Mouse (Mus musculus) forebrain, embryonic 16.5 days (tissue): ENCODE results near the gene Trem2. TPM values are rescaled to one million over a fixed set of nuclear protein-coding genes. Genes with fewer than 3 reads are reported as not detected.

Experiments
- ATAC-seq: fragments of 200-750 bp; cut with Nextera tagmentation; 2 replicates; pipeline ENCODE4 v1.8.0; 2017; ENCODE audit warnings: mild to moderate bottlenecking, moderate library complexity
- H3K27ac ChIP-seq: fragments of 300-500 bp; sonication (generic); 2 replicates; pipeline ENCODE4 v1.5.1; 2014; ENCODE audit warnings: low read length, control low read depth
- H3K27me3 ChIP-seq: fragments of 300-500 bp; sonication (generic); replicated peaks from 2 replicates; pipeline ENCODE4 v1.6.1; 2014; ENCODE audit warnings: low read length; ENCODE audit not compliant: control insufficient read depth, insufficient read depth
- H3K36me3 ChIP-seq: fragments of 300-500 bp; sonication (generic); 2 replicates; pipeline ENCODE4 v1.6.1; 2014; ENCODE audit not compliant: control insufficient read depth, insufficient read depth
- H3K4me1 ChIP-seq: fragments of 300-500 bp; sonication (generic); replicated peaks from 2 replicates; pipeline ENCODE4 v1.6.1; 2014; ENCODE audit warnings: low read length; ENCODE audit not compliant: control insufficient read depth, insufficient read depth
- H3K4me2 ChIP-seq: fragments of 300-500 bp; sonication (generic); 2 replicates; pipeline ENCODE4 v1.6.1; 2014; ENCODE audit warnings: mild to moderate bottlenecking, low read length, control low read depth
- H3K4me3 ChIP-seq: fragments of 300-500 bp; sonication (generic); replicated peaks from 2 replicates; pipeline ENCODE4 v1.5.1; 2014; ENCODE audit warnings: mild to moderate bottlenecking, low read length, control low read depth
- H3K9ac ChIP-seq: fragments of 300-500 bp; sonication (generic); replicated peaks from 2 replicates; pipeline ENCODE4 v1.6.1; 2014; ENCODE audit warnings: low read depth, low read length, control low read depth
- H3K9me3 ChIP-seq: fragments of 300-500 bp; sonication (generic); 2 replicates; pipeline ENCODE4 v1.6.1; 2016; ENCODE audit warnings: low read length; ENCODE audit not compliant: control insufficient read depth
- WGBS: fragments of 180-500 bp; shearing (Covaris S2); extraction: QIAGEN DNeasy Blood & Tissue Kit; methylation state at CpG from one replicate; pipeline ENCODE4 v1.1.7; 2014; 5-methylcytosine and 5-hydroxymethylcytosine counted together
- polyA plus RNA-seq: library from polyadenylated mRNA; unstranded; fragments of >200 nt; fragmentation: Nextera tagmentation; extraction: Ambion mirVana; gene quantifications from 2 replicates; pipeline ENCODE4 v1.2.1, GENCODE M21; 2015

Trem2 gene
- polyA plus RNA-seq, 1 experiment from 2014 or later, result 2.9 TPM

GRCm38 (mm10) chr17:48360462-48360861 lies 14.3 kb downstream of the Trem2 start:
- no peaks in the 10 kb centered on the region for H3K9me3 ChIP-seq
- no peak overlapping the region for H3K9ac ChIP-seq
- H3K4me2 ChIP-seq, result no peak overlapping the region
- WGBS, result 86% methylated on average over 4 of the region's 4 CpGs
- ATAC-seq, result no peak
- no peaks in the 10 kb centered on the region for H3K27me3 ChIP-seq
- no peak overlapping the region for H3K27ac ChIP-seq
- no peak overlapping the region for H3K4me3 ChIP-seq
- H3K4me1 ChIP-seq, result peaks cover 12% of the 10 kb centered on the region
- H3K36me3 ChIP-seq, result no peaks in the 10 kb centered on the region

- 53% methylated on average over 3 of the region's 3 CpGs for WGBS
- Histone ChIP-seq H3K9me3 (no peaks in the 10 kb centered on the region), H3K27me3 (no peaks in the 10 kb centered on the region), H3K4me3 (no peak overlapping the region), H3K4me2 (no peak overlapping the region), H3K4me1 (peaks cover 12% of the 10 kb centered on the region), H3K27ac (no peak overlapping the region; the same call in 1 of the 2 replicates), H3K9ac (no peak overlapping the region), H3K36me3 (no peaks in the 10 kb centered on the region)
- ATAC-seq, result no peak
Measured at GRCm38 (mm10) chr17:48362346-48362745, 16.1 kb downstream of the Trem2 start.

GRCm38 (mm10) chr17:48362966-48363365 lies 16.8 kb downstream of the Trem2 start:
- ATAC-seq, result peak; percentile 49; the same call in 1 of the 2 replicates
- Histone ChIP-seq H3K27ac (no peak overlapping the region; the same call in 1 of the 2 replicates), H3K27me3 (no peaks in the 10 kb centered on the region), H3K4me3 (no peak overlapping the region), H3K4me2 (no peak overlapping the region), H3K9me3 (no peaks in the 10 kb centered on the region), H3K36me3 (no peaks in the 10 kb centered on the region), H3K4me1 (peaks cover 12% of the 10 kb centered on the region), H3K9ac (no peak overlapping the region)
- WGBS, result 71% methylated on average over 8 of the region's 8 CpGs

GRCm38 (mm10) chr17:48363421-48363965 lies 17.3 kb downstream of the Trem2 start:
- Histone ChIP-seq H3K4me1 (peaks cover 12% of the 10 kb centered on the region), H3K27me3 (no peaks in the 10 kb centered on the region), H3K4me2 (no peak overlapping the region), H3K4me3 (no peak overlapping the region), H3K9ac (no peak overlapping the region), H3K9me3 (no peaks in the 10 kb centered on the region), H3K27ac (no peak overlapping the region), H3K36me3 (no peaks in the 10 kb centered on the region)
- WGBS, result 59% methylated on average over 6 of the region's 6 CpGs
- no peak for ATAC-seq

GRCm38 (mm10) chr17:48365511-48366155 lies 19.4 kb downstream of the Trem2 start:
- Histone ChIP-seq H3K27me3 (no peaks in the 10 kb centered on the region), H3K4me1 (peaks cover 12% of the 10 kb centered on the region), H3K27ac (no peak overlapping the region), H3K36me3 (no peaks in the 10 kb centered on the region), H3K4me2 (no peak overlapping the region), H3K9ac (no peak overlapping the region), H3K9me3 (no peaks in the 10 kb centered on the region), H3K4me3 (no peak overlapping the region)
- 67% methylated on average over 9 of the region's 9 CpGs for WGBS
- ATAC-seq, result no peak

GRCm38 (mm10) chr17:48366806-48367205 lies 20.6 kb downstream of the Trem2 start:
- no peaks in the 10 kb centered on the region for H3K36me3 ChIP-seq
- H3K9ac ChIP-seq, result no peak overlapping the region
- no peak overlapping the region for H3K4me3 ChIP-seq
- WGBS, result 93% methylated on average over 5 of the region's 5 CpGs
- ATAC-seq, result no peak
- no peak overlapping the region for H3K4me2 ChIP-seq
- no peak overlapping the region for H3K27ac ChIP-seq
- H3K4me1 ChIP-seq, result peaks cover 12% of the 10 kb centered on the region
- H3K27me3 ChIP-seq, result no peaks in the 10 kb centered on the region
- no peaks in the 10 kb centered on the region for H3K9me3 ChIP-seq

DNA sequence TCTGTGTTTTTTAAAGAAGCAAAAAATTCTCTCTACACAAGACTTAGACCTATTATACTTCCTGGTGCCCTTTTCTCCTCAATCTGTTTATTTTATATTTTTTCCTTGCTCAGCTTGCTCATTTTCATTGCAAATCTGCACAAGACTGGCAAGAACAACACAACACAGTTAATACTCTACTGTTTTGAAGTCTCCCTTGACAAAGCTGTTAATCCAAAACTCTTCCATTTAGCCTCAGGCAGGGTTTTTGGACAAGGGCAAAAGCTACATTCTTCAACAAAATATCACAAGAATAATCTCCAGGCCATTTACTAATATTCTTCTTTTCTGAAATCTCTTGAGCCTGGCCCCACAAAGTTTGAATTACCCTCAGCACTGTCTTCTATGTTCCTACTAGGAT lies 25.4 kb downstream of the Trem2 start:
- no peak for ATAC-seq
- Histone ChIP-seq H3K27ac (no peak overlapping the region), H3K4me1 (no peaks in the 10 kb centered on the region), H3K36me3 (no peaks in the 10 kb centered on the region), H3K4me2 (no peak overlapping the region), H3K27me3 (no peaks in the 10 kb centered on the region), H3K9me3 (no peaks in the 10 kb centered on the region), H3K9ac (no peak overlapping the region), H3K4me3 (no peak overlapping the region)

DNA sequence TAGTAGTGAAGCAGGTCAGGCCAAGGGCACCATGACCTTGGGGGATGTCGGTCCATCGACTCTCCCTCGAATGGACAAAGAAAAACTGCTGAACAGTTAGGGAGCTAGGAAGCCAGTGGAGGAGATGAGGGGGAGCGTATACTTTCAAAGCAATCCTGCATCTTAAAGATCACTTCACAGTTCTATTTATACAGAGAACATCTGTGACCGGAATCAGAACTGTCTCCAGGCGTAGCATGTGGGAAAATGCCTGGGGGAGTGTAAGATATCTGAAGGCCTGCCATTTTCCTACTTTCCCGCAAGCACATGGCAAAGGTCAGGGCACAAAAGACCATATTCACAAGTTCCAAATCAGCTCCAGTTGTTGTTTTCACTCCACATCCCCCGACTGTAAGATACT lies 26.8 kb downstream of the Trem2 start:
- Histone ChIP-seq H3K27ac (no peak overlapping the region), H3K9me3 (no peaks in the 10 kb centered on the region), H3K9ac (no peak overlapping the region), H3K27me3 (no peaks in the 10 kb centered on the region), H3K4me3 (no peak overlapping the region), H3K4me1 (no peaks in the 10 kb centered on the region), H3K4me2 (no peak overlapping the region), H3K36me3 (no peaks in the 10 kb centered on the region)
- 86% methylated on average over 8 of the region's 8 CpGs for WGBS
- ATAC-seq, result no peak

- Histone ChIP-seq H3K4me1 (no peaks in the 10 kb centered on the region), H3K27ac (no peak overlapping the region), H3K4me3 (no peak overlapping the region), H3K27me3 (no peaks in the 10 kb centered on the region), H3K9ac (no peak overlapping the region), H3K9me3 (no peaks in the 10 kb centered on the region), H3K36me3 (no peaks in the 10 kb centered on the region), H3K4me2 (no peak overlapping the region)
- no peak for ATAC-seq
- 82% methylated on average over 1 of the region's 1 CpGs for WGBS
Measured at GRCm38 (mm10) chr17:48376102-48376501, 29.9 kb downstream of the Trem2 start.

DNA sequence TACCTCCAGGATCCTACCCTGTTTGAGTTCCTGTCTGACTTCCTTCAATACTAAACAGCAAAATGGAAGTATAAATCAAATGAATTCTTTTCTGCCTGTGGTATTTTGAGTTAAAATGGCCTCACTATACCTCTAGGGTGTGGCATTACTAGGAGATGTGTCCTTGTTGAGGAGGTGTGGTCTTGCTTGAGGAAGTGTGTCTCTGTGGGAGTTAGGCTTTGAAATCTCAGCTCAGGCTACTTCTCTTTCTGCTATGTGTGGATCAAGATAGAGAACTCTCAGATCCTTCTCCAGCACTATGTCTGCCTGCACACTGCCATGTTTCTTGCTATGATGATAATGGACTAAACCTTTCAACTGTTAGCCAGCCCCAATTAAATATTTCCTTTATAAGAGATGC lies 32.8 kb downstream of the Trem2 start:
- H3K4me1 ChIP-seq, result no peaks in the 10 kb centered on the region
- no peak for ATAC-seq

More for the DNA sequence above, 32.8 kb downstream of the Trem2 start:
- H3K4me3 ChIP-seq, result no peak overlapping the region
- no peaks in the 10 kb centered on the region for H3K27me3 ChIP-seq
- no peaks in the 10 kb centered on the region for H3K9me3 ChIP-seq
- no peak overlapping the region for H3K27ac ChIP-seq
- no peak overlapping the region for H3K9ac ChIP-seq
- no peak overlapping the region for H3K4me2 ChIP-seq
- no peaks in the 10 kb centered on the region for H3K36me3 ChIP-seq
